Mouse (Mus musculus) midbrain, embryonic 12.5 days (tissue): ENCODE measurements around the gene Otop1. TPM values are rescaled to one million over a fixed set of nuclear protein-coding genes. Genes with fewer than 3 reads are reported as not detected.

Experiments
- ATAC-seq: fragments of 200-750 bp; cut with Nextera tagmentation; 2 replicates; pipeline ENCODE4 v1.8.0; 2017; ENCODE audit warnings: low read depth, moderate TSS enrichment, moderate library complexity; ENCODE audit not compliant: low FRiP score
- H3K27ac ChIP-seq: fragments of 300-500 bp; sonication (generic); replicated peaks from 2 replicates; pipeline ENCODE4 v1.5.1; 2016; ENCODE audit warnings: mild to moderate bottlenecking
- H3K27me3 ChIP-seq: fragments of 300-500 bp; sonication (generic); 2 replicates; pipeline ENCODE4 v1.6.1; 2016; ENCODE audit warnings: mild to moderate bottlenecking
- H3K36me3 ChIP-seq: fragments of 300-500 bp; sonication (generic); 2 replicates; pipeline ENCODE4 v1.6.1; 2016
- H3K4me1 ChIP-seq: fragments of 300-500 bp; sonication (generic); 2 replicates; pipeline ENCODE4 v1.6.1; 2016
- H3K4me2 ChIP-seq: fragments of 300-500 bp; sonication (generic); replicated peaks from 2 replicates; pipeline ENCODE4 v1.6.1; 2016; ENCODE audit warnings: mild to moderate bottlenecking, moderate library complexity
- H3K4me3 ChIP-seq: fragments of 300-500 bp; sonication (generic); 2 replicates; pipeline ENCODE4 v1.5.1; 2016; ENCODE audit warnings: mild to moderate bottlenecking
- H3K9ac ChIP-seq: fragments of 300-500 bp; sonication (generic); replicated peaks from 2 replicates; pipeline ENCODE4 v1.6.1; 2016; ENCODE audit warnings: mild to moderate bottlenecking, moderate library complexity
- H3K9me3 ChIP-seq: fragments of 300-500 bp; sonication (generic); 2 replicates; pipeline ENCODE4 v1.6.1; 2016; ENCODE audit warnings: mild to moderate bottlenecking
- WGBS: fragments of 180-500 bp; shearing (Covaris S2); methylation state at CpG from one replicate; pipeline ENCODE4 v1.1.7; 2016; 5-methylcytosine and 5-hydroxymethylcytosine counted together
- polyA plus RNA-seq: library from polyadenylated mRNA; unstranded; fragments of >200 nt; fragmentation: Nextera tagmentation; extraction: Ambion mirVana; gene quantifications from 2 replicates; pipeline ENCODE4 v1.2.1, GENCODE M21; 2016

The Otop1 gene
- polyA plus RNA-seq, result not detected in 2 replicates

GRCm38 (mm10) chr5:38275771-38276170 is at the start of gene Otop1:
TSS of gene Otop1 (plus strand) at chr5:38275972.
- H3K9me3 ChIP-seq, result no peaks in the 10 kb centered on the region
- H3K27me3 ChIP-seq, result peaks cover 71% of the 10 kb centered on the region
- H3K4me3 ChIP-seq, result peak within 1 kb of the TSS; percentile 36
- H3K4me1 ChIP-seq, result peaks cover 17% of the 10 kb centered on the region
- no peak for ATAC-seq
- WGBS, result under 1% methylated on average over 4 of the region's 4 CpGs
- H3K36me3 ChIP-seq, result peaks cover 10% of the 10 kb centered on the region
- no peak within 1 kb of the TSS for H3K9ac ChIP-seq
- H3K4me2 ChIP-seq, result peak within 1 kb of the TSS; percentile 50
- no peak within 1 kb of the TSS for H3K27ac ChIP-seq

GRCm38 (mm10) chr5:38235422-38235821 is 40.4 kb upstream of the Otop1 start:
- peaks cover 53% of the 10 kb centered on the region for H3K36me3 ChIP-seq
- WGBS, result 71% methylated on average over 4 of the region's 4 CpGs
- H3K4me1 ChIP-seq, result no peaks in the 10 kb centered on the region
- no peak overlapping the region for H3K9ac ChIP-seq
- H3K27me3 ChIP-seq, result peaks cover 30% of the 10 kb centered on the region
- H3K4me3 ChIP-seq, result no peak overlapping the region
- H3K27ac ChIP-seq, result no peak overlapping the region
- 0 out of 2 replicates have a peak, but pooled peaks cover 3% of the 10 kb centered on the region for H3K9me3 ChIP-seq
- no peak overlapping the region for H3K4me2 ChIP-seq
- ATAC-seq, result no peak

- Histone ChIP-seq H3K9ac (no peak overlapping the region), H3K4me1 (peaks cover 7% of the 10 kb centered on the region; the same call in 1 of the 2 replicates), H3K9me3 (0 out of 2 replicates have a peak, but pooled peaks cover 3% of the 10 kb centered on the region), H3K27ac (no peak overlapping the region), H3K4me3 (no peak overlapping the region), H3K4me2 (no peak overlapping the region), H3K27me3 (peaks cover 30% of the 10 kb centered on the region), H3K36me3 (peaks cover 41% of the 10 kb centered on the region)
- ATAC-seq, result no peak
- 96% methylated on average over 2 of the region's 2 CpGs for WGBS
Observed at GRCm38 (mm10) chr5:38236627-38237026, 39.1 kb upstream of the Otop1 start.

- H3K36me3 ChIP-seq, result peaks cover 12% of the 10 kb centered on the region; the same call in 1 of the 2 replicates
- 0 out of 2 replicates have a peak, but pooled peaks cover 3% of the 10 kb centered on the region for H3K9me3 ChIP-seq
- ATAC-seq, result peak; percentile 65; the same call in 1 of the 2 replicates
- peaks cover 51% of the 10 kb centered on the region for H3K27me3 ChIP-seq
- no peak overlapping the region for H3K4me3 ChIP-seq
- no peak overlapping the region for H3K9ac ChIP-seq
- H3K4me2 ChIP-seq, result no peak overlapping the region
- H3K4me1 ChIP-seq, result peaks cover 7% of the 10 kb centered on the region; the same call in 1 of the 2 replicates
- H3K27ac ChIP-seq, result no peak overlapping the region
- 33% methylated on average over 5 of the region's 5 CpGs for WGBS
Observed at GRCm38 (mm10) chr5:38240727-38241472, 34.9 kb upstream of the Otop1 start.

DNA sequence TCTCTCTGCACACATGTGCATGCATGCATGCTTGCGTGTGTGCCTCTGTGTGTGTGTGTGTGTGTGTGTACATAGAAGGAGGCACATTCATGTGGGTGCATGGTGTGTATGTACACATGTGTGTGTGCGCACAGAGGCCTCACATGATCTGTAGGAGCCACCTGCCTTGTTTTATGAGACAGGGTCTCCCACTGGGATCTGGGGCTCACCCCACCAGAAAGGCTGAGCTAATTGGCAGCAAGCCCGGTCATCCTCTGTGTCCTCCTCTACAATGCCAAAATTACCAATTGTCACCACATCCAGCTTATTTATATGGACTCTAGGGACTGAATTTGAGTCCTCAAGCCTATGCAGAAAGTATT is 34.3 kb upstream of the Otop1 start:
- no peak overlapping the region for H3K4me3 ChIP-seq
- peaks cover 53% of the 10 kb centered on the region for H3K27me3 ChIP-seq
- WGBS, result 76% methylated on average over 3 of the region's 3 CpGs
- peak; percentile 30; the same call in 1 of the 2 replicates for ATAC-seq
- H3K4me1 ChIP-seq, result peaks cover 7% of the 10 kb centered on the region; the same call in 1 of the 2 replicates
- no peak overlapping the region for H3K27ac ChIP-seq
- H3K9me3 ChIP-seq, result 0 out of 2 replicates have a peak, but pooled peaks cover 3% of the 10 kb centered on the region
- no peak overlapping the region for H3K4me2 ChIP-seq
- peaks cover 6% of the 10 kb centered on the region; the same call in 1 of the 2 replicates for H3K36me3 ChIP-seq
- no peak overlapping the region for H3K9ac ChIP-seq

DNA sequence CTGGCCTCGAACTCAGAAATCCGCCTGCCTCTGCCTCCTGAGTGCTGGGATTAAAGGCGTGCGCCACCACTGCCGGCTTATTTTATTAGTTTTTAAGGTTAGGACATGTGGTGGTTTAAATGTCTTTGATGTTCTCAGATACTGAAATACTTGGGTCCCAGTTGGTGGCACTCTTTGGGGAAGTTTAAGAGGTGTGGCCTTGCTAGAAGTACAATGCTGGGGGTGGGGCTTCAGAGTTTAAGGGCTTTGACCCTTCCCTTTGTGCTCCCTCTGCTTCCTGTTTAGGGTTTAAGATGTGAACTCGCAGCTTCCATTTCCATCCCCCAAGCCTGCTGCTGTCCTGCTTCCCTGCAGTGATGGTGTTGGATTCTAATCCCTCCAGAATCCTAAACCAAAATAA is 33.8 kb upstream of the Otop1 start:
- no peaks in the 10 kb centered on the region for H3K9me3 ChIP-seq
- H3K4me3 ChIP-seq, result no peak overlapping the region
- H3K4me1 ChIP-seq, result peaks cover 7% of the 10 kb centered on the region; the same call in 1 of the 2 replicates
- no peak overlapping the region for H3K9ac ChIP-seq
- peaks cover 51% of the 10 kb centered on the region for H3K27me3 ChIP-seq
- no peak overlapping the region for H3K4me2 ChIP-seq
- 79% methylated on average over 6 of the region's 6 CpGs for WGBS
- ATAC-seq, result no peak
- H3K27ac ChIP-seq, result no peak overlapping the region
- 0 out of 2 replicates have a peak, but pooled peaks cover 3% of the 10 kb centered on the region for H3K36me3 ChIP-seq

GRCm38 (mm10) chr5:38255195-38255594 is 20.6 kb upstream of the Otop1 start:
- ATAC-seq, result no peak

DNA sequence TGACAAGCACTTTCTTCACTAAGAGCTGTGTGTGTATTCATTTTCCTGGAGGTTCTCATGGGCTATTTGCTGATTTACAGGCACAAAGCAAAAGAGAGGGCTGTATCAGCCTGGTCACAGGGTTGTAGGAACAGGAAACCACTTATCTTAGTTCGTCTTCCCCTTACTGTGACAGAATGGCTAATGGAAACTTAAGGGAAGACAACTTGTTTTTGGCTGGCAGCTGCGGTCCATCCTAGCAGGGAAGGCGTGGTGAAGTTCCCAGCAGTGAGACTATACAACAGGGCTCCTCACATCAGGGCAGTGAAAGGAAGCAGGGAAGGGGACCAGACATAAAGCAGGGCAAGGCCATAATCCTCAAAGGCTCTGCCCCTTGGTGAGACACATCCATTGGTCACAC is 20.1 kb upstream of the Otop1 start:
- Histone ChIP-seq H3K27me3 (peaks cover 4% of the 10 kb centered on the region; the same call in 1 of the 2 replicates), H3K9ac (no peak overlapping the region), H3K9me3 (no peaks in the 10 kb centered on the region), H3K27ac (no peak overlapping the region), H3K4me1 (no peaks in the 10 kb centered on the region), H3K4me3 (no peak overlapping the region), H3K4me2 (no peak overlapping the region), H3K36me3 (no peaks in the 10 kb centered on the region)
- ATAC-seq, result no peak
- 84% methylated on average over 3 of the region's 3 CpGs for WGBS

More at GRCm38 (mm10) chr5:38255195-38255594, 20.6 kb upstream of the Otop1 start:
- H3K4me1 ChIP-seq, result no peaks in the 10 kb centered on the region
- no peaks in the 10 kb centered on the region for H3K36me3 ChIP-seq
- H3K4me3 ChIP-seq, result no peak overlapping the region
- H3K27ac ChIP-seq, result no peak overlapping the region
- no peak overlapping the region for H3K9ac ChIP-seq
- H3K9me3 ChIP-seq, result no peaks in the 10 kb centered on the region
- no peak overlapping the region for H3K4me2 ChIP-seq
- peaks cover 4% of the 10 kb centered on the region; the same call in 1 of the 2 replicates for H3K27me3 ChIP-seq
- WGBS, result 48% methylated on average over 4 of the region's 4 CpGs

- Histone ChIP-seq H3K4me1 (peaks cover 6% of the 10 kb centered on the region), H3K27me3 (peaks cover 4% of the 10 kb centered on the region; the same call in 1 of the 2 replicates), H3K36me3 (no peaks in the 10 kb centered on the region), H3K9me3 (no peaks in the 10 kb centered on the region), H3K4me3 (no peak overlapping the region), H3K4me2 (no peak overlapping the region), H3K27ac (no peak overlapping the region), H3K9ac (no peak overlapping the region)
- WGBS, result 100% methylated on average over 1 of the region's 1 CpGs
- no peak for ATAC-seq
Observed at GRCm38 (mm10) chr5:38256551-38256950, 19.2 kb upstream of the Otop1 start.

GRCm38 (mm10) chr5:38258034-38258772 is 17.6 kb upstream of the Otop1 start:
- H3K4me3 ChIP-seq, result no peak overlapping the region
- peaks cover 10% of the 10 kb centered on the region for H3K36me3 ChIP-seq
- no peak overlapping the region for H3K4me2 ChIP-seq
- H3K9ac ChIP-seq, result no peak overlapping the region
- H3K4me1 ChIP-seq, result peaks cover 6% of the 10 kb centered on the region
- ATAC-seq, result no peak
- H3K27ac ChIP-seq, result no peak overlapping the region
- no peaks in the 10 kb centered on the region for H3K9me3 ChIP-seq
- peaks cover 4% of the 10 kb centered on the region; the same call in 1 of the 2 replicates for H3K27me3 ChIP-seq
- WGBS, result 82% methylated on average over 8 of the region's 8 CpGs

- H3K4me2 ChIP-seq, result no peak overlapping the region
- 83% methylated on average over 5 of the region's 5 CpGs for WGBS
- no peaks in the 10 kb centered on the region for H3K9me3 ChIP-seq
- no peak overlapping the region for H3K27ac ChIP-seq
- ATAC-seq, result no peak
- peaks cover 6% of the 10 kb centered on the region for H3K4me1 ChIP-seq
- H3K9ac ChIP-seq, result no peak overlapping the region
- no peak overlapping the region for H3K4me3 ChIP-seq
- H3K36me3 ChIP-seq, result peaks cover 15% of the 10 kb centered on the region
- H3K27me3 ChIP-seq, result peaks cover 4% of the 10 kb centered on the region; the same call in 1 of the 2 replicates
Observed at GRCm38 (mm10) chr5:38258773-38259146, 17.0 kb upstream of the Otop1 start.
